Mouse (Mus musculus): ENCODE measurements around the gene Lamtor2. TPM values are rescaled to one million over a fixed set of nuclear protein-coding genes. Genes with fewer than 3 reads are reported as not detected.

The Lamtor2 gene
- total and polyA plus RNA-seq, 3 experiments = 94.3 to 118 (median 104) TPM

- 12% methylated on average over 9 of the region's 9 CpGs for WGBS
- H3K9ac ChIP-seq (ENCODE audit: low read depth, low read length) = peak overlapping the region; percentile 1; the same call in 1 of the 2 replicates
These were observed 39.3 kb upstream of the Lamtor2 start for GRCm38 (mm10) chr3:88591950-88592731.

GRCm38 (mm10) chr3:88591044-88591443 lies 38.2 kb upstream of the Lamtor2 start:
- no peak overlapping the region for H3K27ac ChIP-seq
- WGBS = 64% methylated on average over 3 of the region's 3 CpGs
- no peak overlapping the region for H3K4me3 ChIP-seq
- no peak for DNase-seq
- no peak overlapping the region for H3K9ac ChIP-seq (ENCODE audit: low read depth, low read length)
- H3K4me1 ChIP-seq (ENCODE audit: control insufficient read depth, insufficient read depth, low read length) = peaks cover 6% of the 10 kb centered on the region
- intact Hi-C loops (cut with DNase I) = no loop called here
- H3K27me3 ChIP-seq (ENCODE audit: control insufficient read depth, insufficient read depth, low read length) = no peaks in the 10 kb centered on the region
- H3K79me2 ChIP-seq (replicated peaks; ENCODE audit: control insufficient read depth, insufficient read depth, low read length) = no peaks in the 10 kb centered on the region
- TF ChIP-seq EP300 (IDR thresholded peaks at IDR 0.05; ENCODE audit: insufficient read depth, low read depth, low read length) (no peak), POLR2A (IDR thresholded peaks at IDR 0.05; ENCODE audit: insufficient read depth, low read depth, low read length) (no peak), CTCF (IDR thresholded peaks at IDR 0.05) (no peak)
- H3K36me3 ChIP-seq (ENCODE audit: control insufficient read depth, insufficient read depth, low read length) = no peaks in the 10 kb centered on the region

More at GRCm38 (mm10) chr3:88591950-88592731, 39.3 kb upstream of the Lamtor2 start:
- TF ChIP-seq POLR2A (IDR thresholded peaks at IDR 0.05; ENCODE audit: insufficient read depth, low read depth, low read length) (no peak), CTCF (IDR thresholded peaks at IDR 0.05) (peak; percentile 84), EP300 (IDR thresholded peaks at IDR 0.05; ENCODE audit: insufficient read depth, low read depth, low read length) (no peak)
- H3K4me1 ChIP-seq (ENCODE audit: control insufficient read depth, insufficient read depth, low read length) = peaks cover 6% of the 10 kb centered on the region
- H3K36me3 ChIP-seq (ENCODE audit: control insufficient read depth, insufficient read depth, low read length) = no peaks in the 10 kb centered on the region
- H3K27ac ChIP-seq = peak overlapping the region; percentile 75
- no peaks in the 10 kb centered on the region for H3K27me3 ChIP-seq (ENCODE audit: control insufficient read depth, insufficient read depth, low read length)
- DNase-seq = peak; percentile 36 to 43
- intact Hi-C loops (cut with DNase I) = loop anchor here (2.0 kb wide), 1 partner anchor 147 kb away; no protein-coding TSS in a partner anchor
- H3K79me2 ChIP-seq (replicated peaks; ENCODE audit: control insufficient read depth, insufficient read depth, low read length) = no peaks in the 10 kb centered on the region
- H3K4me3 ChIP-seq = peak overlapping the region; percentile 19

DNA sequence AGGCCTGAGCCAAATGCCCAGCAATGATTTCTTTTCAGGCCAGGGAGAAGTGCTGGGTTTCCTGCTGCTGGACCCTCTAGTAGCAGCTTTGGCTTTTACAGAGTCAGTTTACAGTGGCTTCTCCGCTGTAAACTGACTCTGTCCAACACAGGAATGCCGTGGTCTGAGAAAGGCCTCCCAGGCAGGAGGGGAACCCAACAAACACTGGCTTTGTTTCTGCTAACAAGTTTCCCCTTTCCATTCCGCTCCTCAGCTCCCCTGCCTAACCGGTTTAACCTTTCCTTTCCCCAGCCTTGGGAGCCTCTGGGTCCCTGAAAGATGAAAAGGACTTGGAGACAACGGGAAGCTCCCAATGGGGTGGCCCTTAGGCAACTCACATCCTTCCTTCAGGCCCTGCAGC lies 37.4 kb upstream of the Lamtor2 start:
- Histone ChIP-seq H3K79me2 (replicated peaks; ENCODE audit: control insufficient read depth, insufficient read depth, low read length) (no peaks in the 10 kb centered on the region), H3K27ac (no peak overlapping the region), H3K27me3 (ENCODE audit: control insufficient read depth, insufficient read depth, low read length) (no peaks in the 10 kb centered on the region), H3K9ac (ENCODE audit: low read depth, low read length) (no peak overlapping the region), H3K4me3 (no peak overlapping the region), H3K36me3 (ENCODE audit: control insufficient read depth, insufficient read depth, low read length) (no peaks in the 10 kb centered on the region), H3K4me1 (ENCODE audit: control insufficient read depth, insufficient read depth, low read length) (peaks cover 6% of the 10 kb centered on the region)
- no peak for DNase-seq
- WGBS = 50% methylated on average over 5 of the region's 5 CpGs
- intact Hi-C loops (cut with DNase I) = no loop called here
- TF ChIP-seq CTCF (IDR thresholded peaks at IDR 0.05) = no peak
- no peak for TF ChIP-seq POLR2A (IDR thresholded peaks at IDR 0.05; ENCODE audit: insufficient read depth, low read depth, low read length)
- no peak for TF ChIP-seq EP300 (IDR thresholded peaks at IDR 0.05; ENCODE audit: insufficient read depth, low read depth, low read length)

DNA sequence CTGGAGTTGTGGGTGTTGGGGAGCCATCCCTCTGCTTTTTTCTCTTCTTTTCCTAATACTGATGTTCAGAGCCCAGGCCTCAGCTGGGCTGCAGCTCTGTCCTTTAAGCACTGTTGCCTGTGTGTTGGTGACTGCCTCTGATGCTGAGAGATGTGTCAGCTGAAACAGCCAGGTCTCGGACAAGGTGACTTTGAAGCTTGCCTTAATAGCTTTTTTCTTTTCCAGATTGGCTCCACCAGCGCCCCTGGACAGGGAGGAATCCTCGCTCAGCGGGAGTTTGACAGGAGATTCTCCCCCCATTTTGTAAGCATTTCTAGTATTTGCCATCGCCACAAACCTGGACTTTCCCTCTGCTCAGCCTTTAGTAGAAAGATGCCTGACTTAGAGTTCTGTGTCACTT lies 33.8 kb upstream of the Lamtor2 start:
- TF ChIP-seq CTCF (IDR thresholded peaks at IDR 0.05) = no peak
- TF ChIP-seq POLR2A (IDR thresholded peaks at IDR 0.05; ENCODE audit: insufficient read depth, low read depth, low read length) = no peak
- no peak for TF ChIP-seq EP300 (IDR thresholded peaks at IDR 0.05; ENCODE audit: insufficient read depth, low read depth, low read length)
- no peaks in the 10 kb centered on the region; the same call in 1 of the 2 replicates for H3K4me1 ChIP-seq (ENCODE audit: control insufficient read depth, insufficient read depth, low read length)
- WGBS = 95% methylated on average over 5 of the region's 5 CpGs
- H3K79me2 ChIP-seq (replicated peaks; ENCODE audit: control insufficient read depth, insufficient read depth, low read length) = no peaks in the 10 kb centered on the region
- H3K9ac ChIP-seq (ENCODE audit: low read depth, low read length) = no peak overlapping the region
- no peak overlapping the region for H3K27ac ChIP-seq
- no peak for DNase-seq
- H3K36me3 ChIP-seq (ENCODE audit: control insufficient read depth, insufficient read depth, low read length) = no peaks in the 10 kb centered on the region
- no peak overlapping the region for H3K4me3 ChIP-seq
- intact Hi-C loops (cut with DNase I) = no loop called here
- no peaks in the 10 kb centered on the region for H3K27me3 ChIP-seq (ENCODE audit: control insufficient read depth, insufficient read depth, low read length)

DNA sequence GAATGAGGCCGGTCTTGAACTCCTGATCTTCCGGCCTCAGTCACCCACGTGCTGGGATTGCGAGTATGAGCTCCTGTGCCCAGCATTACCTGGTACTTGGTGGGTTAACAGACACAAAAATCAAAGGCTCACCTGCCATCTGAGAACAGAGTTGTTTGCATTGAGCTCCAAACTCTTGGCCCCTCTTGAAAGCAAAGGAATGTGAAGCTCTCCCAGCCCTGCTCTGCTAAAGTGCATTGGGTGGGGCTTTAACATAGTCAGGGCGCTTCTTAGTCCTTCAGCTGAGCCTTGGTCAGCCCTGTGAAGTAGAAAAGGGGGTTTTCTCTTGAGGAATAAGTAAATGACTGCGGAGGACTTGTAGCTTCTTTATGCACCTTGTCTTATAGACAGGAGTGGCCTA lies 32.9 kb upstream of the Lamtor2 start:
- Histone ChIP-seq H3K27me3 (ENCODE audit: control insufficient read depth, insufficient read depth, low read length) (no peaks in the 10 kb centered on the region), H3K79me2 (replicated peaks; ENCODE audit: control insufficient read depth, insufficient read depth, low read length) (0 out of 2 replicates have a peak, but pooled peaks cover 2% of the 10 kb centered on the region), H3K36me3 (ENCODE audit: control insufficient read depth, insufficient read depth, low read length) (no peaks in the 10 kb centered on the region), H3K4me3 (no peak overlapping the region), H3K27ac (no peak overlapping the region), H3K9ac (ENCODE audit: low read depth, low read length) (no peak overlapping the region), H3K4me1 (ENCODE audit: control insufficient read depth, insufficient read depth, low read length) (no peaks in the 10 kb centered on the region)
- 94% methylated on average over 6 of the region's 6 CpGs for WGBS
- intact Hi-C loops (cut with DNase I) = no loop called here
- no peak for TF ChIP-seq POLR2A (IDR thresholded peaks at IDR 0.05; ENCODE audit: insufficient read depth, low read depth, low read length)
- no peak for TF ChIP-seq CTCF (IDR thresholded peaks at IDR 0.05)
- TF ChIP-seq EP300 (IDR thresholded peaks at IDR 0.05; ENCODE audit: insufficient read depth, low read depth, low read length) = no peak
- no peak for DNase-seq

All from heart, adult 2 months (tissue).